Mouse (Mus musculus) CH12.LX (cell line): ENCODE results near the gene Mmp15. TPM values are rescaled to one million over a fixed set of nuclear protein-coding genes. Genes with fewer than 3 reads are reported as not detected.
A peak's percentile ranks its signal among the peaks of the same experiment; 100 is the strongest.

Experiments
- DNase-seq: peaks from one replicate; pipeline ENCODE4 v3.0.0-alpha.2; 2013; ENCODE audit errors: extremely low read depth
- H3K27ac ChIP-seq: 2 replicates; pipeline ENCODE4 v1.5.1; 2012; ENCODE audit warnings: low read depth, mild to moderate bottlenecking, control low read depth, moderate library complexity; ENCODE audit not compliant: insufficient read depth
- H3K27me3 ChIP-seq: replicated peaks from 2 replicates; pipeline ENCODE3; 2012; ENCODE audit warnings: inconsistent platforms
- H3K36me3 ChIP-seq, 2 experiments: replicated peaks in 1 of 2; 2 replicates each; pipeline versions ENCODE3 to v1.6.1; 2012; ENCODE audit warnings: inconsistent platforms in 1 of 2, low read length in 1 of 2, mild to moderate bottlenecking in 1 of 2, mixed read lengths in 1 of 2, moderate library complexity in 1 of 2; ENCODE audit not compliant: control insufficient read depth in 1 of 2, insufficient read depth in 1 of 2
- H3K4me1 ChIP-seq, 2 experiments: 2 replicates each; pipeline ENCODE4 v1.6.1; 2012; ENCODE audit warnings: inconsistent platforms in 1 of 2, moderate library complexity in 1 of 2; ENCODE audit not compliant: insufficient read depth in 2 of 2, control insufficient read depth in 1 of 2
- H3K4me2 ChIP-seq: 2 replicates; pipeline ENCODE4 v1.6.1; 2012; ENCODE audit warnings: low read depth, mild to moderate bottlenecking, control low read depth; ENCODE audit not compliant: poor library complexity, insufficient read depth, severe bottlenecking
- H3K4me3 ChIP-seq, 3 experiments: fragments of 150-350 bp in 1 of 3; sonication (generic) in 1 of 3; replicated peaks in 1 of 3; 2 replicates each; pipeline versions ENCODE3 to v1.5.1; 2011 to 2012; ENCODE audit warnings: low read depth in 2 of 3, low read length in 2 of 3, mild to moderate bottlenecking in 2 of 3, moderate library complexity in 2 of 3, control low read depth in 1 of 3, improper control_type of control experiment in 1 of 3, inconsistent platforms in 1 of 3, mixed read lengths in 1 of 3; ENCODE audit not compliant: poor library complexity in 1 of 3
- H3K79me2 ChIP-seq: replicated peaks from 2 replicates; pipeline ENCODE4 v1.6.1; 2012; ENCODE audit warnings: mild to moderate bottlenecking, moderate library complexity; ENCODE audit not compliant: control insufficient read depth, poor library complexity, insufficient read depth, severe bottlenecking; ENCODE audit errors: extremely low read depth
- H3K9ac ChIP-seq: 2 replicates; pipeline ENCODE4 v1.6.1; 2012; ENCODE audit warnings: low read depth, mild to moderate bottlenecking, control low read depth, moderate library complexity; ENCODE audit not compliant: insufficient read depth
- H3K9me3 ChIP-seq: replicated peaks from 2 replicates; pipeline ENCODE3; 2012; ENCODE audit warnings: low read length, inconsistent platforms, mixed read lengths
- CHD1 ChIP-seq: IDR thresholded peaks from 2 replicates; pipeline ENCODE4 v1.6.1; 2012; ENCODE audit warnings: low read depth, low read length, improper control_type of control experiment, inconsistent platforms
- CHD2 ChIP-seq: IDR thresholded peaks from 2 replicates; pipeline ENCODE4 v1.6.1; 2011; ENCODE audit warnings: low read length, improper control_type of control experiment
- CTCF ChIP-seq, 2 experiments: IDR thresholded peaks in 1 of 2; conservative IDR thresholded peaks in 1 of 2; 2 replicates each; pipeline ENCODE4 v1.5.1; 2011 to 2012; ENCODE audit warnings: low read depth in 2 of 2, low read length in 2 of 2, improper control_type of control experiment in 1 of 2, inconsistent platforms in 1 of 2, mild to moderate bottlenecking in 1 of 2, moderate library complexity in 1 of 2
- IRF4 ChIP-seq: IDR thresholded peaks from 2 replicates; pipeline ENCODE4 v1.6.1; 2014; ENCODE audit warnings: low read depth, mild to moderate bottlenecking, inconsistent platforms, low read length, improper control_type of control experiment
- JUND ChIP-seq: conservative IDR thresholded peaks from 2 replicates; pipeline ENCODE4 v1.6.1; 2011; ENCODE audit warnings: low read depth, low read length, improper control_type of control experiment
- KAT2A ChIP-seq: IDR thresholded peaks from 2 replicates; pipeline ENCODE4 v1.6.1; 2012; ENCODE audit warnings: low read length, improper control_type of control experiment, inconsistent platforms; ENCODE audit not compliant: insufficient replicate concordance
- MAZ ChIP-seq: IDR thresholded peaks from 2 replicates; pipeline ENCODE4 v1.6.1; 2012; ENCODE audit warnings: low read depth, mild to moderate bottlenecking, inconsistent platforms, low read length, improper control_type of control experiment, moderate library complexity
- MEF2A ChIP-seq: IDR thresholded peaks from 2 replicates; pipeline ENCODE4 v1.6.1; 2014; ENCODE audit warnings: low read depth, mild to moderate bottlenecking, inconsistent platforms, low read length, improper control_type of control experiment, borderline replicate concordance
- MXI1 ChIP-seq: IDR thresholded peaks from 2 replicates; pipeline ENCODE4 v1.6.1; 2011; ENCODE audit warnings: mild to moderate bottlenecking, low read depth, low read length, improper control_type of control experiment
- NRF1 ChIP-seq: IDR thresholded peaks from 2 replicates; pipeline ENCODE4 v1.6.1; 2014; ENCODE audit warnings: low read depth, mild to moderate bottlenecking, inconsistent platforms, low read length, improper control_type of control experiment, moderate library complexity
- PAX5 ChIP-seq: IDR thresholded peaks from 2 replicates; pipeline ENCODE4 v1.6.1; 2012; ENCODE audit warnings: low read length, inconsistent platforms, mixed read lengths
- SIN3A ChIP-seq: IDR thresholded peaks from 2 replicates; pipeline ENCODE4 v1.6.1; 2012; ENCODE audit warnings: low read length, improper control_type of control experiment, inconsistent platforms
- SMC3 ChIP-seq: IDR thresholded peaks from 2 replicates; pipeline ENCODE4 v1.6.1; 2011; ENCODE audit warnings: low read depth, low read length, improper control_type of control experiment
- ZMIZ1 ChIP-seq: IDR thresholded peaks from 2 replicates; pipeline ENCODE4 v1.6.1; 2012; ENCODE audit warnings: low read depth, mild to moderate bottlenecking, inconsistent platforms, low read length, improper control_type of control experiment
- dilution Hi-C: fragments of 300-500 bp; cut with MboI; formaldehyde crosslinking; loops from 2 replicates; pipeline ENCODE4 v1.14.3; 2020; ENCODE audit warnings: low sequenced_read_pairs; ENCODE audit not compliant: extremely low pct_unique_long_range_greater_than_20kb, extremely low pct_ligation_motif_present
- in situ Hi-C: fragments of 300-500 bp; cut with MboI; formaldehyde crosslinking; loops from 3 replicates; pipeline ENCODE4 v1.14.3; 2019; ENCODE audit warnings: low sequenced_read_pairs, low pct_ligation_motif_present, low pct_unique_long_range_greater_than_20kb, mixed read lengths
- polyA plus RNA-seq: library from polyadenylated mRNA; unstranded; fragments of >175 nt; gene quantifications from 2 replicates; pipeline ENCODE4 v1.2.1, GENCODE M21; 2012; ENCODE audit warnings: low read depth; ENCODE audit not compliant: insufficient read length
- total RNA-seq, 2 experiments: library from RNA; depleted of rRNA; stranded (reverse); fragments of 300-350 nt in 1 of 2; fragments of >200 nt in 1 of 2; gene quantifications; 2 replicates each; pipeline ENCODE4 v1.2.3; 2012 to 2014

Mmp15 gene
- total and polyA plus RNA-seq, 3 experiments = 0.04 to 0.44 TPM; not detected in 1

GRCm38 (mm10) chr8:95313857-95314256 lies 38.2 kb upstream of the Mmp15 start:
- no peak for DNase-seq
- in situ Hi-C loops (no loop called here), dilution Hi-C loops (no loop called here)
- no peaks in the 10 kb centered on the region for H3K9me3 ChIP-seq
- peaks cover 14% of the 10 kb centered on the region for H3K27me3 ChIP-seq
- TF ChIP-seq PAX5 (no peak), SMC3 (no peak), CHD2 (no peak), KAT2A (no peak), MEF2A (no peak), ZMIZ1 (no peak), CHD1 (no peak)
- H3K9ac ChIP-seq = no peak overlapping the region
- no peaks in the 10 kb centered on the region for H3K79me2 ChIP-seq
- H3K4me1 ChIP-seq = no peaks in the 10 kb centered on the region
- H3K36me3 ChIP-seq = no peaks in the 10 kb centered on the region
- no peak overlapping the region for H3K27ac ChIP-seq
- H3K4me3 ChIP-seq = no peak overlapping the region
- no peak overlapping the region for H3K4me2 ChIP-seq

- no peak overlapping the region for H3K27ac ChIP-seq
- no peaks in the 10 kb centered on the region for H3K36me3 ChIP-seq
- no peak overlapping the region for H3K9ac ChIP-seq
- no peak for DNase-seq
- in situ Hi-C loops = no loop called here
- TF ChIP-seq MXI1 (no peak), NRF1 (no peak), CTCF (conservative IDR thresholded peaks at IDR 0.05 in 1 of 2, IDR thresholded peaks at IDR 0.05 in 1 of 2; ENCODE audit: low read depth in 2 of 2, low read length in 2 of 2) (peak in 1 of 2 experiments; percentile 20; a peak in 1 of 4 replicates)
- TF ChIP-seq, all 38 proteins: peak for 1
- Histone ChIP-seq H3K9me3 (no peaks in the 10 kb centered on the region), H3K4me3 (no peak overlapping the region), H3K4me1 (no peaks in the 10 kb centered on the region), H3K27me3 (peaks cover 9% of the 10 kb centered on the region), H3K4me2 (no peak overlapping the region), H3K79me2 (no peaks in the 10 kb centered on the region)
- dilution Hi-C loops = no loop called here
These were observed 37.4 kb upstream of the Mmp15 start for GRCm38 (mm10) chr8:95314707-95315106.

GRCm38 (mm10) chr8:95315350-95315749 lies 36.7 kb upstream of the Mmp15 start:
- Histone ChIP-seq H3K9ac (no peak overlapping the region), H3K27ac (no peak overlapping the region), H3K4me2 (no peak overlapping the region), H3K36me3 (no peaks in the 10 kb centered on the region)
- in situ Hi-C loops = no loop called here
- dilution Hi-C loops = no loop called here
- TF ChIP-seq MAZ (no peak), PAX5 (no peak), CHD1 (no peak), IRF4 (no peak), SIN3A (no peak), JUND (no peak)
- TF ChIP-seq, all 38 proteins: peak for 0
- peaks cover 11% of the 10 kb centered on the region for H3K27me3 ChIP-seq
- H3K9me3 ChIP-seq = no peaks in the 10 kb centered on the region
- no peak for DNase-seq
- H3K4me1 ChIP-seq = no peaks in the 10 kb centered on the region; a peak in 1 of 4 replicates
- H3K4me3 ChIP-seq = no peak overlapping the region
- H3K79me2 ChIP-seq = no peaks in the 10 kb centered on the region
